Mouse (Mus musculus) layer of hippocampus, adult 8-10 months (tissue): Measurements from ENCODE around the gene 1810009J06Rik. TPM values are rescaled to one million over a fixed set of nuclear protein-coding genes. Genes with fewer than 3 reads are reported as not detected.
"Not testable (repeated sequence)": the region's sequence is repeated elsewhere in the genome, so short reads cannot be mapped to it uniquely, and the experiment has no call there.

Experiments used
- DNase-seq, 2 experiments: peaks; one replicate each; pipeline ENCODE4 v3.0.0; 2022; ENCODE audit warnings: low spot score in 2 of 2
- total RNA-seq, 4 experiments: library from RNA; stranded (reverse); gene quantifications; 2 replicates each; pipeline ENCODE4 v1.2.4; 2022

1810009J06Rik gene
- not detected for total RNA-seq

DNA sequence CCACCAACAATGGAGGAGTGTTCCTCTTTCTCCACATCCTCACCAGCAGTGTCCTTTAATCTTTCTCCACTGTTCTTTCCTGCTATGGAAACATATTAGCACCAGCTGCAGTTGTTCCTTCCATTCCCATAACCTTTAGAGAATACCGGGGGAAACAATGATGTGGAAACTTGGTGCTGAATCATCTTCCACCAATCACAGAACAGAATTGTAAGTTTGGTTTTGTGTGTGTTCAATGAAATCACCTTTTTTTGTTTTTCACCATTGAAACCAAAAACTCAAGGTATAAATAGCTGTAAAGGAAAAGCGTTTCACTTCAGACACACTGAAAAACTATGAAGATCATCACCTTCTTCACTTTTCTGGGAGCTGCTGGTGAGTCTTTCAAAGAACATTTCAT, at the start of gene 1810009J06Rik:
Gene 1810009J06Rik, plus strand, starts transcription at position 301 of the 400 bp plus-strand sequence.
- not testable (repeated sequence) for DNase-seq

DNA sequence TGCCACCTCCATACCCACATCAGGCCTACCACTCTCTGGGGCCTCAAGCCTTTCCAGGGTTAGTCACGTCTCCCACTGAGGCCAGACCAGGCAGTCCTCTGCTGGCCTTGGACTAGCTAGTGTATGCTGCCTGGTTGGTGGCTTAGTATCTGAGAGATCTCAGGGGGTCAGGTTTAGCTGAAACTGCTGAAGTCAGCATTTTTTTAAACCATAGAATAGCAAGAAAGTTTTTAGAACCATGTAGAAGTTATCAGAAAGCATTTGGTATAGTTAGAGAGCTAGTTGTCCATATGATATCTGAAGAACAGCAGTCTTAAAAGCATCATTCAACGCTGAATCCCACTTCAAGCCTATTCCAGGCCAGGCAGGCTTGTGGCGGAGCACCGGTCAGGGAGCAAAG, 44.6 kb upstream of the 1810009J06Rik start:
- no peak for DNase-seq

DNA sequence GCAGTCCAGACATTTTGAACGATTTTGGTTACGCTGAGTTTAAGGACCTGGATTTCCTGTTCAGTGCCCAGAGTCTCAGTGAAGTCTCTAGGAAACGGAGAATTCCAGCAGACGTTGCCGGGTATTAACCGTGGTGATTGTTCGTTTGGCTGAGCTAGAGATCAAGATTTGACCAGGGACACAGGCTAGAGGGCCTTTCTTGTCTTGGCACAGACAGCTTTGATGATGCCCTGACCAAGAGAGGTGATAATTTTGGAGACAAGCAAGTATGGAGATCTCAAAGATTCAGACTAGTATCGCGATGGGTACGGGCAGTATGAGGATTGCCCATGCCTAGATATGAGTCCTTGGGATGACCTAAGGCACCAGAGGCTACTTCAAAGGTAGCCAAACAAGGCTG, 24.1 kb upstream of the 1810009J06Rik start, which contains the start of gene 1700074P13Rik:
Gene 1700074P13Rik, minus strand, starts transcription at position 101 of the 400 bp plus-strand sequence.
- DNase-seq = no peak

DNA sequence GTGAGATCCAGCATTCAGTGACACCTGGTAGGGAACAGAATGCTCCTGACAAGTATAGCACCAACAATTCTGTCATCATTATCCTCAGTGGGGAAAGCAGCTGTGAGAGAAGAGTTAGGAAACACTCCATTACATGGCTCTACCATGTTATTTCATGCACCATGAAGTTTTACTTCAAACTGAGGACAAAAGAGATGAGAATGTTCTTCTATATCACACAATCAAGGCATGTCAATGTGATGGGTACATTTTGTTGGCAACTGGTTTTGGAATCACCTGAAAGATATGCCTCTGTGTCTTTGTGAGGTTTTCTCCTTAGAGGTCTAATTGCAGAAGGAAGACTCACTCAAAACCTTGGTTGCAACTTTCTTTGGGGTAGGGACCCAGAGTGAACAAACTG, 12.8 kb upstream of the 1810009J06Rik start, which contains the start of gene Gm4744:
Gene Gm4744, minus strand, starts transcription at position 101 of the 400 bp plus-strand sequence.
- no peak for DNase-seq

DNA sequence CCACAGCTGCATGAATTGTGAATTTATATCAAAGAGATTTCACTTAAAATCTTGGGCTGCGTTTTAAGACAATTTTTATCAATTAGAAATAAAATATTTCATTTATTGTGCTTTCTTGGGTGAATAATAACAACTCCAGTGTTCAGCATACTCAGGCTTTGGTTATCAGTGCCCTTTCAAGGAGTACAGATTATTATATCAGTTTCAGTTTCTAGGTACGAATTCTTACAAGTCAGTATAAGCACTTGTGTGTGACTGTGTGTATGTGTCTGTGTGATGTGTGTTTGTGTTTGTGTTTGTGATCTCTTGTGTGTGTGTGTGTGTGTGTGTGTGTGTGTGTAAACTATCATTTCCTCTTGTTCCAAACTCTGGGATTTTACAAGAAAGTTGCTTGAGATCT, 10.8 kb upstream of the 1810009J06Rik start:
- DNase-seq = no peak

DNA sequence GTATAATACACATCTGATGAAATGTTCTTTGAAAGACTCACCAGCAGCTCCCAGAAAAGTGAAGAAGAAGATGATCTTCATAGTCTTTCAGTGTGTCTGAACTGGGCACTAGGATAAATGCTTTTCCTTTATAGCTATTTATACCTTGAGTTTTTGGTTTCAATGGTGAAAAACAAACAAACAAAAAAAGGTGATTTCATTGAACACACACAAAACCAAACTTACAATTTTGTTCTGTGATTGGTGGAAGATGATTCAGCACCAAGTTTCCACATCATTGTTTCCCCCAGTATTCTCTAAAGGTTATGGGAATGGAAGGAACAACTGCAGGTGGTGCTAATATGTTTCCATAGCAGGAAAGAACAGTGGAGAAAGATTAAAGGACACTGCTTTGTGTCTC, 34.8 kb downstream of the 1810009J06Rik start, which contains the start of gene Gm2663:
Gene Gm2663, minus strand, starts transcription at position 101 of the 400 bp plus-strand sequence.
- DNase-seq = not testable (repeated sequence)

DNA sequence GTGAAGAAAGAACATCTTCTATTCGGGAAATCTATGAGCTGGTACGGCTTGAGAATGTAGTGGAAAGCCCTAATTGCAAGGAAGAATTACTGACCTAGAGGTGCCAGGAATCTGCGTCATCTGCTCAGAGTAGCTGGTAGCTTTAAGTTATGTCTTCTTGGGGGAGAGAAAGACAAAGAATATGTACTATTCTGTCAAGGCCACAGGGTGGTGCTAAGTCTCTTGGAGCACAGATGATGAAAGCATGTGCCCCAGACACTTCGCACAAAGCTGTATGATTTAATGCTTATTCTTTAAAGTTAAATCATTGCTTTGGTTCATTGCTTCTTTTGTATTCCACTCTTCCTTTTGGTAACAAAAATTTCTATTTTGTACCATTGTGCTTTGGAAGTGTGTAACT, 50.5 kb downstream of the 1810009J06Rik start:
- DNase-seq = no peak

Other genes starting within 250 kb of the 1810009J06Rik start
- gene Moxd2, start 77.3 kb upstream of the 1810009J06Rik start, total RNA-seq = not detected
- not detected for gene Prss58, start 64.4 kb upstream of the 1810009J06Rik start, total RNA-seq
- not detected for gene 1700074P13Rik, start 24.2 kb upstream of the 1810009J06Rik start, total RNA-seq
- not detected for gene Gm4744, start 12.9 kb upstream of the 1810009J06Rik start, total RNA-seq
- gene Gm2663, start 34.7 kb downstream of the 1810009J06Rik start, total RNA-seq = not detected
- gene 2210010C04Rik, start 70.8 kb downstream of the 1810009J06Rik start, total RNA-seq = not detected